In genomic region chr11:46065201-46066011, GRCm38 (mm10) we compare ENCODE assay signal across 8 mouse cellular contexts. TPM values are rescaled to one million over a fixed set of nuclear protein-coding genes. Genes with fewer than 3 reads are reported as not detected.
DNase-seq lines count a peak whose midpoint lies in the region; ATAC-seq lines count a peak whose summit lies in the region.

No protein-coding gene starts in this region.

- H3K4me1 ChIP-seq in brown adipose tissue, adult 24 weeks (ENCODE audit: control insufficient read depth, insufficient read depth, insufficient read length, low read length): peaks cover 28% of the 10 kb centered on the region
- peaks cover 28% of the 10 kb centered on the region for H3K4me1 ChIP-seq in forebrain, embryonic 13.5 days
- peaks cover 3% of the 10 kb centered on the region; the same call in 1 of the 2 replicates for H3K4me1 ChIP-seq in hindbrain, embryonic 11.5 days (replicated peaks; ENCODE audit: control insufficient read depth, insufficient read depth, low read length)
- H3K4me1 ChIP-seq in limb, embryonic 12.5 days (replicated peaks): peaks cover 34% of the 10 kb centered on the region
- peaks cover 19% of the 10 kb centered on the region for H3K4me1 ChIP-seq in midbrain, embryonic 12.5 days

- no peak overlapping the region for H3K4me3 ChIP-seq in brown adipose tissue, adult 24 weeks (ENCODE audit: insufficient read depth, low read depth, low read length)
- H3K4me3 ChIP-seq in forebrain, embryonic 13.5 days: no peak overlapping the region
- no peak overlapping the region for H3K4me3 ChIP-seq in hindbrain, embryonic 11.5 days (ENCODE audit: low read depth, low read length)
- H3K4me3 ChIP-seq in limb, embryonic 12.5 days (replicated peaks): no peak overlapping the region
- H3K4me3 ChIP-seq in midbrain, embryonic 12.5 days: no peak overlapping the region

- peaks cover 13% of the 10 kb centered on the region; the same call in 1 of the 2 replicates for H3K36me3 ChIP-seq in forebrain, embryonic 13.5 days (ENCODE audit: poor library complexity, severe bottlenecking)
- no peaks in the 10 kb centered on the region for H3K36me3 ChIP-seq in hindbrain, embryonic 11.5 days (ENCODE audit: control insufficient read depth, insufficient read depth, low read length)
- H3K36me3 ChIP-seq in limb, embryonic 12.5 days: peaks cover 51% of the 10 kb centered on the region
- peaks cover 3% of the 10 kb centered on the region; the same call in 1 of the 2 replicates for H3K36me3 ChIP-seq in midbrain, embryonic 12.5 days

- H3K4me2 ChIP-seq in forebrain, embryonic 13.5 days: no peak overlapping the region
- no peak overlapping the region for H3K4me2 ChIP-seq in hindbrain, embryonic 11.5 days (replicated peaks; ENCODE audit: low read depth, low read length)
- H3K4me2 ChIP-seq in limb, embryonic 12.5 days: no peak overlapping the region
- H3K4me2 ChIP-seq in midbrain, embryonic 12.5 days (replicated peaks): no peak overlapping the region

- WGBS in forebrain, embryonic 13.5 days: 61% methylated on average over 20 of the region's 21 CpGs
- 72% methylated on average over 20 of the region's 21 CpGs for WGBS in hindbrain, embryonic 11.5 days
- 53% methylated on average over 20 of the region's 21 CpGs for WGBS in limb, embryonic 12.5 days
- WGBS in midbrain, embryonic 12.5 days: 53% methylated on average over 21 of the region's 21 CpGs

- H3K27me3 ChIP-seq in forebrain, embryonic 13.5 days: no peaks in the 10 kb centered on the region
- no peaks in the 10 kb centered on the region for H3K27me3 ChIP-seq in hindbrain, embryonic 11.5 days (ENCODE audit: control insufficient read depth, insufficient read depth, low read length)
- no peaks in the 10 kb centered on the region for H3K27me3 ChIP-seq in limb, embryonic 12.5 days
- no peaks in the 10 kb centered on the region for H3K27me3 ChIP-seq in midbrain, embryonic 12.5 days

- H3K27ac ChIP-seq in brown adipose tissue, adult 24 weeks (replicated peaks; ENCODE audit: low read depth, low read length): peak overlapping the region; percentile 83
- 0 out of 2 replicates have a peak overlapping the region, but pooled peaks have one; percentile 8 for H3K27ac ChIP-seq in forebrain, embryonic 13.5 days
- H3K27ac ChIP-seq in hindbrain, embryonic 11.5 days (ENCODE audit: low read depth, low read length): peak overlapping the region; percentile 34; the same call in 1 of the 2 replicates
- H3K27ac ChIP-seq in limb, embryonic 12.5 days: peak overlapping the region; percentile 37; the same call in 1 of the 2 replicates
- 0 out of 2 replicates have a peak overlapping the region, but pooled peaks have one; percentile 15 for H3K27ac ChIP-seq in midbrain, embryonic 12.5 days (replicated peaks)

- H3K9ac ChIP-seq in forebrain, embryonic 13.5 days: no peak overlapping the region
- H3K9ac ChIP-seq in hindbrain, embryonic 11.5 days (ENCODE audit: low read depth, low read length): no peak overlapping the region
- peak overlapping the region; percentile 45; the same call in 1 of the 2 replicates for H3K9ac ChIP-seq in limb, embryonic 12.5 days (replicated peaks)
- no peak overlapping the region for H3K9ac ChIP-seq in midbrain, embryonic 12.5 days (replicated peaks)

- H3K9me3 ChIP-seq in forebrain, embryonic 13.5 days (replicated peaks): no peaks in the 10 kb centered on the region
- H3K9me3 ChIP-seq in hindbrain, embryonic 11.5 days (ENCODE audit: control insufficient read depth, low read length): no peaks in the 10 kb centered on the region
- H3K9me3 ChIP-seq in limb, embryonic 12.5 days: no peaks in the 10 kb centered on the region
- no peaks in the 10 kb centered on the region for H3K9me3 ChIP-seq in midbrain, embryonic 12.5 days

- peak; percentile 60 for ATAC-seq in forebrain, embryonic 13.5 days
- peak; percentile 51; the same call in 1 of the 2 replicates for ATAC-seq in hindbrain, embryonic 11.5 days (ENCODE audit: low FRiP score)
- peak; percentile 44; the same call in 1 of the 2 replicates for ATAC-seq in limb, embryonic 12.5 days (ENCODE audit: insufficient number of reproducible peaks, insufficient read depth, low FRiP score, low TSS enrichment, low read depth)
- peak; percentile 61 for ATAC-seq in midbrain, embryonic 12.5 days (ENCODE audit: low FRiP score, low read depth)

- DNase-seq in gastrocnemius, adult 18-20 months (ENCODE audit: low spot score): peak; percentile 30
- no peak for DNase-seq in gastrocnemius, adult 8-10 months (ENCODE audit: low spot score in 2 of 2)
- no peak for DNase-seq in hindbrain, embryonic 11.5 days (ENCODE audit: low spot score)
- DNase-seq in B cell, adult 2 months: no peak

RNA-seq across cellular contexts. Expression of gene Adam19, which starts 9.6 kb away (rescaled TPM):
- total RNA-seq in gastrocnemius, adult 18-20 months (2021): 1 to 10 TPM; 1.9 to 4.1 TPM
- total RNA-seq in gastrocnemius, adult 8-10 months (2022): 1 to 10 TPM; 1.5 to 2.8 (median 2.2) TPM
- 2.4 and 3.1 TPM in 2 replicates for polyA plus RNA-seq in brown adipose tissue, adult 24 weeks (2012; ENCODE audit: insufficient read depth, insufficient read length, missing spikeins)
- polyA plus RNA-seq in forebrain, embryonic 13.5 days (2015; fragmentation: Nextera tagmentation; extraction: Ambion mirVana): 6.2 and 7.2 TPM in 2 replicates
- polyA plus RNA-seq in hindbrain, embryonic 11.5 days (2014; fragmentation: Nextera tagmentation; extraction: Ambion mirVana): 9.4 and 9.6 TPM in 2 replicates
- 15.6 TPM in 2 replicates for polyA plus RNA-seq in limb, embryonic 12.5 days (2016; fragmentation: Nextera tagmentation; extraction: Ambion mirVana)
- 12.5 TPM in 2 replicates for polyA plus RNA-seq in midbrain, embryonic 12.5 days (2016; fragmentation: Nextera tagmentation; extraction: Ambion mirVana)

RNA-seq across cellular contexts. Expression of gene Gm12166, which starts 13.3 kb away (rescaled TPM):
- under 1 TPM; 0.48 to 0.50 TPM for total RNA-seq in gastrocnemius, adult 18-20 months (2021)
- total RNA-seq in gastrocnemius, adult 8-10 months (2022): 1 to 10 TPM in 2 of 4 experiments, under 1 TPM in 1, not detected in 1; 0.86 to 1.9 (median 1.2) TPM
- 2.3 and 18.9 TPM in 2 replicates for polyA plus RNA-seq in brown adipose tissue, adult 24 weeks (2012; ENCODE audit: insufficient read depth, insufficient read length, missing spikeins)
- polyA plus RNA-seq in forebrain, embryonic 13.5 days (2015; fragmentation: Nextera tagmentation; extraction: Ambion mirVana): 2.6 and 4.3 TPM in 2 replicates
- polyA plus RNA-seq in hindbrain, embryonic 11.5 days (2014; fragmentation: Nextera tagmentation; extraction: Ambion mirVana): 2.7 and 4.1 TPM in 2 replicates
- polyA plus RNA-seq in limb, embryonic 12.5 days (2016; fragmentation: Nextera tagmentation; extraction: Ambion mirVana): 2.9 and 3.4 TPM in 2 replicates
- 3.7 and 5.0 TPM in 2 replicates for polyA plus RNA-seq in midbrain, embryonic 12.5 days (2016; fragmentation: Nextera tagmentation; extraction: Ambion mirVana)

Comparison
In these comparisons a context has a peak if more than half of its experiments do, and no peak if none do; other contexts are left out.
1. H3K27ac ChIP-seq: peak in every context shown above with its lines; median percentile 83 in brown adipose tissue, adult 24 weeks; 37 in limb, embryonic 12.5 days; 34 in hindbrain, embryonic 11.5 days; 15 in midbrain, embryonic 12.5 days; 8 in forebrain, embryonic 13.5 days.